Mouse (Mus musculus) forebrain, embryonic 16.5 days (tissue): ENCODE measurements around the gene Plcl2. TPM values are rescaled to one million over a fixed set of nuclear protein-coding genes. Genes with fewer than 3 reads are reported as not detected.
A peak's percentile ranks its signal among the peaks of the same experiment; 100 is the strongest.

Experiments used
- ATAC-seq: fragments of 200-750 bp; cut with Nextera tagmentation; 2 replicates; pipeline ENCODE4 v1.8.0; 2017; ENCODE audit warnings: mild to moderate bottlenecking, moderate library complexity
- H3K27ac ChIP-seq: fragments of 300-500 bp; sonication (generic); 2 replicates; pipeline ENCODE4 v1.5.1; 2014; ENCODE audit warnings: low read length, control low read depth
- H3K27me3 ChIP-seq: fragments of 300-500 bp; sonication (generic); replicated peaks from 2 replicates; pipeline ENCODE4 v1.6.1; 2014; ENCODE audit warnings: low read length; ENCODE audit not compliant: control insufficient read depth, insufficient read depth
- H3K36me3 ChIP-seq: fragments of 300-500 bp; sonication (generic); 2 replicates; pipeline ENCODE4 v1.6.1; 2014; ENCODE audit not compliant: control insufficient read depth, insufficient read depth
- H3K4me1 ChIP-seq: fragments of 300-500 bp; sonication (generic); replicated peaks from 2 replicates; pipeline ENCODE4 v1.6.1; 2014; ENCODE audit warnings: low read length; ENCODE audit not compliant: control insufficient read depth, insufficient read depth
- H3K4me2 ChIP-seq: fragments of 300-500 bp; sonication (generic); 2 replicates; pipeline ENCODE4 v1.6.1; 2014; ENCODE audit warnings: mild to moderate bottlenecking, low read length, control low read depth
- H3K4me3 ChIP-seq: fragments of 300-500 bp; sonication (generic); replicated peaks from 2 replicates; pipeline ENCODE4 v1.5.1; 2014; ENCODE audit warnings: mild to moderate bottlenecking, low read length, control low read depth
- H3K9ac ChIP-seq: fragments of 300-500 bp; sonication (generic); replicated peaks from 2 replicates; pipeline ENCODE4 v1.6.1; 2014; ENCODE audit warnings: low read depth, low read length, control low read depth
- H3K9me3 ChIP-seq: fragments of 300-500 bp; sonication (generic); 2 replicates; pipeline ENCODE4 v1.6.1; 2016; ENCODE audit warnings: low read length; ENCODE audit not compliant: control insufficient read depth
- WGBS: fragments of 180-500 bp; shearing (Covaris S2); extraction: QIAGEN DNeasy Blood & Tissue Kit; methylation state at CpG from one replicate; pipeline ENCODE4 v1.1.7; 2014; 5-methylcytosine and 5-hydroxymethylcytosine counted together
- polyA plus RNA-seq: library from polyadenylated mRNA; unstranded; fragments of >200 nt; fragmentation: Nextera tagmentation; extraction: Ambion mirVana; gene quantifications from 2 replicates; pipeline ENCODE4 v1.2.1, GENCODE M21; 2015

Gene Plcl2
- polyA plus RNA-seq, 1 experiment from 2014 or later, result 9.7 TPM

- H3K4me2 ChIP-seq, result no peak overlapping the region
- 95% methylated on average over 6 of the region's 6 CpGs for WGBS
- H3K4me1 ChIP-seq, result no peaks in the 10 kb centered on the region
- no peak overlapping the region for H3K9ac ChIP-seq
- H3K36me3 ChIP-seq, result no peaks in the 10 kb centered on the region
- H3K27me3 ChIP-seq, result no peaks in the 10 kb centered on the region
- H3K27ac ChIP-seq, result no peak overlapping the region
- ATAC-seq, result no peak
- no peak overlapping the region for H3K4me3 ChIP-seq
- no peaks in the 10 kb centered on the region for H3K9me3 ChIP-seq
Observed at GRCm38 (mm10) chr17:50729577-50729976, 220.4 kb downstream of the Plcl2 start.

DNA sequence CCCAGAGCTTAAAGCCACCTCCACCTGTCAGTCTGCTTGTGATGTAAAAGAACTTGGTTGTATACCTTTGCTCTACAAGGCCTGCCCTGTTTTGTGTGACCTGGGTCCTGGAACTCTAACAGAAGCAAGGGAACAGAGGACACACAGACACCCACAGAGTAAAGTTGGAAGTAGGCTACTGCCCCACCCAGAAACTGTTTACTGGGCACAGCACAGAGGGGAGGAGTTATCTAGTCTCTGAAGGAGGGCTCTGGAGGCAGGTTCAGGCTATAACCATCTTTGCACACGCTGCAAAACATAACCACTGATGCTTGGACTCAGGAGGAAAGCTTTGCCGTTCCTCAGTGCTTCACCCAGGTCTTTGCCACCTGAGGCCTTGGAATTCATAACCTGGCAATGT, 221.7 kb downstream of the Plcl2 start:
- 95% methylated on average over 2 of the region's 2 CpGs for WGBS
- no peak overlapping the region for H3K27ac ChIP-seq
- no peak for ATAC-seq

GRCm38 (mm10) chr17:50731876-50732275, 222.7 kb downstream of the Plcl2 start:
- Histone ChIP-seq H3K4me3 (no peak overlapping the region), H3K4me2 (no peak overlapping the region), H3K4me1 (peaks cover 8% of the 10 kb centered on the region), H3K9ac (no peak overlapping the region), H3K27ac (no peak overlapping the region), H3K36me3 (no peaks in the 10 kb centered on the region), H3K27me3 (no peaks in the 10 kb centered on the region), H3K9me3 (no peaks in the 10 kb centered on the region)
- 95% methylated on average over 5 of the region's 5 CpGs for WGBS
- no peak for ATAC-seq

More for the DNA sequence above, 221.7 kb downstream of the Plcl2 start:
- Histone ChIP-seq H3K9me3 (no peaks in the 10 kb centered on the region), H3K4me1 (peaks cover 2% of the 10 kb centered on the region), H3K9ac (no peak overlapping the region), H3K4me2 (no peak overlapping the region), H3K27me3 (no peaks in the 10 kb centered on the region), H3K4me3 (no peak overlapping the region), H3K36me3 (no peaks in the 10 kb centered on the region)

DNA sequence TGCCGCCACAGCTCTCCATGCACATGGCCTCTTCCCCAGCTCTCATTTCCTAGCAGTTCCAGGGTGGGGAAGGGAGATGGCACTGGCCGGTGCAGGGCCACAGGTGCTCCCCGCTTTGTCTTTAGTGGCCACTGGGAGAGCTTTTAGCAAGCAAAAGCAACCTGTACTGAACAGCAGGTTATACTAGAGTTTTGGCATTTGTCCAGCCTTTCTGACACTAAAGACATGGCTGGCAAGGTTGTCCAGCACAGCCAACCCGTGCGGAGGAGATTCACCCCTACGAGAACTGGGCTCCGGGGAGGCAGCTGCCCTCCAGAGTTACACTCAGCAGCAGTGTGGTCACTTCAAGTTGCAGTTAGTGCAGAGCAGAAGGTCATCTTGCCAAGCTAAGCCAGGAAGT, 224.2 kb downstream of the Plcl2 start:
- Histone ChIP-seq H3K27ac (no peak overlapping the region), H3K27me3 (no peaks in the 10 kb centered on the region), H3K4me2 (no peak overlapping the region), H3K9me3 (no peaks in the 10 kb centered on the region), H3K36me3 (no peaks in the 10 kb centered on the region), H3K4me1 (peaks cover 8% of the 10 kb centered on the region), H3K4me3 (no peak overlapping the region), H3K9ac (no peak overlapping the region)
- WGBS, result 92% methylated on average over 7 of the region's 7 CpGs
- no peak for ATAC-seq

DNA sequence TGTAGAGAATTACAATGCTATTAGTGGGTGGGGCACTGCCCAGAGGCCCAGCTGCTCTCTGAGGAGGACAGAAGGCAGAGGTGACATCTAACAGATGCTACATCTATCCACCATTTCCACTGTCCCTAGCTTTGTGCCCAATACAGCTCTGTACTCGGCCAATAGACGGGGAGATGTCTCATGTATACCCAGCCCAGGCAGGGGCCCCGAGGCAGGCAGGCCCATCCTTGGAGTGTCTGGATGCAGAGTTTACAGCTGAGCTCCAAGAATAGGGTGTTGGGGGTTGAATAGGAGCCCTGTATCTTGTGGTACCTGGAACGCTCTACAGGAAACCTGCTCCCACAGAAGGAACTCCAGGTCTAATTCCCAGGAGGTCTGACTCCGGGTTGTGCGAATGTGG, 225.6 kb downstream of the Plcl2 start:
- 95% methylated on average over 6 of the region's 6 CpGs for WGBS
- H3K4me3 ChIP-seq, result no peak overlapping the region
- no peaks in the 10 kb centered on the region for H3K36me3 ChIP-seq
- no peaks in the 10 kb centered on the region for H3K9me3 ChIP-seq
- no peak overlapping the region for H3K27ac ChIP-seq
- peaks cover 8% of the 10 kb centered on the region for H3K4me1 ChIP-seq
- H3K27me3 ChIP-seq, result no peaks in the 10 kb centered on the region
- H3K4me2 ChIP-seq, result no peak overlapping the region
- no peak overlapping the region for H3K9ac ChIP-seq
- ATAC-seq, result no peak

DNA sequence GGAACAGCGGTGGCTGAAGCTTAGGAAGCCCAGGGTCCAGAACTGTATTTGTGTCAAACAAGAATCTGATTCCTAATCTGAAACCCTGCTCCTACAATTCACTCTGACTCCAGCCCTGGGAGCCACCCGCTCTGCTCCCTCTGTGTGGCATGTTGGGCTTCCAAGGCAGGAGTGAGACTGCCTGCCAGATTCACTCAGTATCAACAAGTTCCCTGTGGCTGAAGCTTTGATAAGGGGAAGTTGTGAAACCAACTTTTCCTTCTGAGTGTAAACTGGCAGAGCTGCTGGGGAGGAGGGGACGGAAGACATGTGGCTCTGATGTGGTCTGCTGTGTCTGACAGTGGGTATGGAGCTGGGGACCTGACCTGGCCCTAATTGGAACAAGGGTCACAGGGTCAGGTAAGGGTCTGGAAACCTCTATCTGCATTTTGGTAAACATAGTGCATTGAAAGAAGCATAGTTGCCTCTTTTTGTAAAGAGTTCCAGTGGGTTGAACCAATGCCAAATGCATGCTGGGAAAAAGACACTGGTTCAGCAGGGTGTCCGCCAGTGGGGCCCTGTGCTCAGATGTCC, 226.3 kb downstream of the Plcl2 start:
- Histone ChIP-seq H3K9ac (no peak overlapping the region), H3K9me3 (no peaks in the 10 kb centered on the region), H3K36me3 (no peaks in the 10 kb centered on the region), H3K27ac (no peak overlapping the region), H3K27me3 (no peaks in the 10 kb centered on the region), H3K4me1 (peaks cover 8% of the 10 kb centered on the region), H3K4me2 (no peak overlapping the region), H3K4me3 (no peak overlapping the region)
- no peak for ATAC-seq
- WGBS, result 78% methylated on average over 4 of the region's 4 CpGs

GRCm38 (mm10) chr17:50735955-50736533, 226.8 kb downstream of the Plcl2 start:
- Histone ChIP-seq H3K9ac (no peak overlapping the region), H3K27ac (0 out of 2 replicates have a peak overlapping the region, but pooled peaks have one; percentile 43), H3K4me3 (no peak overlapping the region), H3K27me3 (no peaks in the 10 kb centered on the region), H3K4me2 (no peak overlapping the region), H3K36me3 (no peaks in the 10 kb centered on the region), H3K4me1 (peaks cover 8% of the 10 kb centered on the region), H3K9me3 (no peaks in the 10 kb centered on the region)
- 52% methylated on average over 8 of the region's 8 CpGs for WGBS
- ATAC-seq, result peak; percentile 51

DNA sequence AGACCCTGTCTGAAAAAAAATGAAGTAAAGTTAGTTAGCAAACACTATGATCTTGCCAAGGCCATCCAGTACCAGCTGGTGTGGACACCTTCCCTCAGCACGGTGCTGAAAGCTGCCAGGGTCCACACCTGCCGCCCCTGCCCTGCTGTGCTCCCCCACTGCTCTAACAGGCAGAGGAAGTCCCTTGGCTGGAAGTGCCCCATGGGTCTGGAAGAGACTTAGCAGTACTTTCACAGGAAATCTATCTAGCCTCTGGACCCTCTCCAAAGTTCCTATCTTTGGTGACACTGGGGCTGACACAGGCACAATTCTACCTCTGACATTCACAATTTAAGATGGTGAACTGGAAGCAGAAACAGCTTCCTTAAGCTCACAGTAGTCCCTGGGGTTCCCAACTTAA, 227.9 kb downstream of the Plcl2 start:
- no peaks in the 10 kb centered on the region for H3K36me3 ChIP-seq
- no peak overlapping the region for H3K4me2 ChIP-seq
- ATAC-seq, result no peak
- WGBS, result 54% methylated on average over 2 of the region's 2 CpGs
- H3K9ac ChIP-seq, result no peak overlapping the region
- H3K4me3 ChIP-seq, result no peak overlapping the region
- H3K27ac ChIP-seq, result no peak overlapping the region
- no peaks in the 10 kb centered on the region for H3K9me3 ChIP-seq
- H3K27me3 ChIP-seq, result no peaks in the 10 kb centered on the region
- peaks cover 8% of the 10 kb centered on the region for H3K4me1 ChIP-seq
